Comparison of ENCODE assay signal across 18 mouse cellular contexts in the genomic region with DNA sequence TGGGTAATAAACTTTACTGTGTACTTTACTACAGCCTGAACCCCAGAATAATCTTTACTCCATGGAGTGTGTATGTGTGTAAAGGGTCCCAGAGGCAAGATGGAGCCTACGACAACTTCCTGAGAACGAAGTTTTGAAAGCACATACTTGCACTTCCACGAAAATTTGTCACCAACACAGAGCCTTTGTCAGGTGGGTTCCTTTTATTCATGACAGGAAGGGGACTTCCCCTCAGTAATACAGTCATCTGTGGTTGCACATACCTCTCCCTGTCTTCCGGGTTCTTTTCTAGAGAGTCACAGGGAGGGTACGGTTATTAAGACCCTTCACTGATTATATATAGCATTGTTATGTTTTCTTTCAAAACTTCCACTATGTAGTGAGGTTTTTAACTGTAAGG.
DNase-seq lines count a peak whose midpoint lies in the region; ATAC-seq and TF ChIP-seq lines count a peak whose summit lies in the region.
"Had no signal": no experiment of that assay in that cellular context is flagged by ENCODE, and none has a peak within 500 bp of the region (broad histone marks: within the 10 kb centered on the region; RNA-seq: fewer than 3 reads in every experiment).

No protein-coding gene starts in this region.

- peak overlapping the region; percentile 36; the same call in 1 of the 2 replicates for H3K27ac ChIP-seq in left cerebral cortex, adult 2 months
- H3K27ac ChIP-seq: embryonic facial prominence, embryonic 13.5 days; forebrain, embryonic 10.5 days had no signal

- peak; percentile 99 for ATAC-seq in CD4-positive, CD25-positive, alpha-beta regulatory T cell, adult 4 months
- ATAC-seq in granulocyte monocyte progenitor cell, adult 5-6 weeks (replicated peaks; ENCODE audit: poor library complexity, severe bottlenecking) = peak; percentile 58
- ATAC-seq in cerebellum, adult (ENCODE audit: insufficient number of reproducible peaks, low FRiP score, low TSS enrichment) = no peak
- ATAC-seq: intestine, embryonic 16.5 days; Patski had no signal

- TF ChIP-seq CTCF in left cerebral cortex, adult 2 months (IDR thresholded peaks at IDR 0.05) = no peak

- H3K4me3 ChIP-seq in left cerebral cortex, adult 2 months = no peak overlapping the region
- H3K4me3 ChIP-seq: embryonic facial prominence, embryonic 13.5 days; forebrain, embryonic 10.5 days; megakaryocyte, embryonic 14.5 days had no signal

- no peak for DNase-seq in left cerebral cortex, adult 2 months (ENCODE audit: extremely low spot score in 1 of 2, low spot score in 2 of 2)
- DNase-seq in left cerebral cortex, postnatal 25 days (ENCODE audit: low spot score in 2 of 2) = no peak
- peak; percentile 49 to 64 for DNase-seq in natural killer cell, adult 2 months (ENCODE audit: low spot score in 2 of 2)
- no peak for DNase-seq in adrenal gland, postnatal 10 days
- DNase-seq in cerebellum, postnatal 36 days = no peak
- DNase-seq: adrenal gland, adult 2 months; cerebellum, postnatal 25 days; heart, postnatal 36 days; kidney, postnatal 14 days; lung, embryonic 14.5 days had no signal

- intact Hi-C loops in left cerebral cortex, adult 2 months (cut with DNase I) = no loop called here
- intact Hi-C loops in left cerebral cortex, postnatal 25 days (cut with DNase I) = no loop called here

Comparison
In these comparisons a context has a peak if more than half of its experiments do, and no peak if none do; other contexts are left out.
1. DNase-seq: peak in natural killer cell, adult 2 months (2 of 2); none in left cerebral cortex, adult 2 months (0 of 2), left cerebral cortex, postnatal 25 days (0 of 2), adrenal gland, postnatal 10 days (single experiment) and cerebellum, postnatal 36 days (0 of 2).